Mouse (Mus musculus) layer of hippocampus, adult 18-20 months (tissue): ENCODE results near the gene Jtb. TPM values are rescaled to one million over a fixed set of nuclear protein-coding genes. Genes with fewer than 3 reads are reported as not detected.
A peak's percentile ranks its signal among the peaks of the same experiment; 100 is the strongest.
"Not testable (repeated sequence)": the region's sequence is repeated elsewhere in the genome, so short reads cannot be mapped to it uniquely, and the experiment has no call there.

ENCODE experiments used
- DNase-seq, 2 experiments: peaks; one replicate each; pipeline ENCODE4 v3.0.0; 2022; ENCODE audit warnings: low spot score in 2 of 2
- total RNA-seq, 2 experiments: library from RNA; stranded (reverse); gene quantifications; 2 replicates each; pipeline ENCODE4 v1.2.3; 2021

The Jtb gene
- total RNA-seq, 2 experiments from 2014 or later, result 44.1 to 46.2 TPM

- DNase-seq, result no peak
These were observed 8.9 kb upstream of the Jtb start for GRCm38 (mm10) chr3:90222455-90222854.

- no peak for DNase-seq
These were observed 8.5 kb upstream of the Jtb start for GRCm38 (mm10) chr3:90222941-90223340.

- no peak for DNase-seq
These were observed 7.1 kb upstream of the Jtb start for GRCm38 (mm10) chr3:90224331-90224730.

GRCm38 (mm10) chr3:90231075-90231474 is 322 bp upstream of the Jtb start:
- DNase-seq, result no peak

GRCm38 (mm10) chr3:90241251-90241650 is 9.9 kb downstream of the Jtb start:
- no peak for DNase-seq

- no peak for DNase-seq
These were observed 10.4 kb downstream of the Jtb start for GRCm38 (mm10) chr3:90241669-90242358.

- peak in 1 of 2 experiments; percentile 35 for DNase-seq
These were observed 11.8 kb downstream of the Jtb start, which contains the start of gene Creb3l4 for GRCm38 (mm10) chr3:90242984-90243775. Creb3l4 (minus strand) TSS chr3:90243512.

- DNase-seq, result no peak
These were observed 14.0 kb downstream of the Jtb start for GRCm38 (mm10) chr3:90245406-90245805.

GRCm38 (mm10) chr3:90247630-90247959 is 16.2 kb downstream of the Jtb start:
- DNase-seq, result no peak

- peak; percentile 88 to 96 for DNase-seq
These were observed 16.8 kb downstream of the Jtb start, which contains the start of gene Slc39a1 for GRCm38 (mm10) chr3:90247960-90248745. Slc39a1 (plus strand) TSS chr3:90248172.

GRCm38 (mm10) chr3:90248746-90249100 is 17.3 kb downstream of the Jtb start:
- DNase-seq, result no peak

- no peak for DNase-seq
These were observed 19.4 kb downstream of the Jtb start for GRCm38 (mm10) chr3:90250791-90251190.

GRCm38 (mm10) chr3:90251731-90252226 is 20.4 kb downstream of the Jtb start:
- DNase-seq, result not testable (repeated sequence)

GRCm38 (mm10) chr3:90252659-90253058 is 21.3 kb downstream of the Jtb start:
- not testable (repeated sequence) for DNase-seq

- not testable (repeated sequence) for DNase-seq
These were observed 21.8 kb downstream of the Jtb start for GRCm38 (mm10) chr3:90253174-90253573.

- peak; percentile 98 for DNase-seq
These were observed 22.4 kb downstream of the Jtb start, which contains the start of gene Crtc2 for GRCm38 (mm10) chr3:90253653-90254418. Crtc2 (plus strand) TSS chr3:90254163.

GRCm38 (mm10) chr3:90254419-90255193 is 23.2 kb downstream of the Jtb start:
- DNase-seq, result no peak

- no peak for DNase-seq
These were observed 23.8 kb downstream of the Jtb start for GRCm38 (mm10) chr3:90255194-90255565.

GRCm38 (mm10) chr3:90255784-90256353 is 24.5 kb downstream of the Jtb start:
- no peak for DNase-seq
